Mouse (Mus musculus): Measurements from ENCODE around the gene Sdhaf4.

- TF ChIP-seq EP300 (IDR thresholded peaks at IDR 0.05; ENCODE audit: low read depth) = no peak
- no peak for TF ChIP-seq CTCF (IDR thresholded peaks at IDR 0.05; ENCODE audit: low read depth)
These were observed 5.4 kb upstream of the Sdhaf4 start for GRCm38 (mm10) chr1:24010821-24011220.
